15 mouse cellular contexts compared by ENCODE assay signal in the genomic region with DNA sequence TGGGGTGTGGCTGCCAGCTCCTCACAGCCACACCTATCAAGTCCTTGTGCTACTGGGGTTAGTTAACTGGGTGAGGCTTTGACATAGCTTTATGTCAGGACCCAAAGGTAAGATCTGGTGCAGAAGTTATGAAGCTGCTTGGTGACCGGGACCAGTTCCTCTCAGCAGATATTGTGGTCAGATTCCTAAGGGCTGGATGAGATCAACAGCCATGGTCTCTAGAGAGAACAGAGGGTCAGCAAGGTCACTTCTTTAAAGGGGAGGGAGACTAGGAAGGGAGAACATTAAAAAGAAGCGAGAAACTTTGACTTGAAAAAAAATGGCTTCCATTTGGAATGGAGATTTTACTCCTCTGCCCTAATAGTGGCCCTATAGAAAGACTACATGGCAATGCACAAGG.
A peak's percentile ranks its signal among the peaks of the same experiment; 100 is the strongest.
DNase-seq lines count a peak whose midpoint lies in the region; TF ChIP-seq lines count a peak whose summit lies in the region.
"Had no signal": no experiment of that assay in that cellular context is flagged by ENCODE, and none has a peak within 500 bp of the region (broad histone marks: within the 10 kb centered on the region; RNA-seq: fewer than 3 reads in every experiment).

No protein-coding gene starts in this region.

- WGBS in heart, embryonic 10.5 days = 70% methylated on average over 2 of the region's 2 CpGs

- intact Hi-C loops in gastrocnemius, adult 2 months (cut with DNase I) = no loop called here
- intact Hi-C loops in gastrocnemius, postnatal 14 days (cut with DNase I; ENCODE audit: low total_unique reads) = no loop called here
- intact Hi-C loops in left cerebral cortex, adult 2 months (cut with DNase I) = no loop called here

- no peak overlapping the region for H3K4me3 ChIP-seq in gastrocnemius, adult 2 months
- H3K4me3 ChIP-seq in heart, embryonic 10.5 days = no peak overlapping the region
- no peak overlapping the region for H3K4me3 ChIP-seq in brown adipose tissue, adult 24 weeks (ENCODE audit: insufficient read depth, low read depth, low read length)
- H3K4me3 ChIP-seq in left cerebral cortex, adult 2 months = no peak overlapping the region
- H3K4me3 ChIP-seq: embryonic facial prominence, embryonic 12.5 days; forebrain, embryonic 15.5 days; heart, adult 2 months; hindbrain, embryonic 13.5 days had no signal

- H3K27ac ChIP-seq in gastrocnemius, adult 2 months = peak overlapping the region; percentile 59
- H3K27ac ChIP-seq in heart, embryonic 10.5 days = no peak overlapping the region
- peak overlapping the region; percentile 49; the same call in 1 of the 2 replicates for H3K27ac ChIP-seq in brown adipose tissue, adult 24 weeks (replicated peaks; ENCODE audit: low read depth, low read length)
- no peak overlapping the region for H3K27ac ChIP-seq in left cerebral cortex, adult 2 months
- H3K27ac ChIP-seq: embryonic facial prominence, embryonic 12.5 days; forebrain, embryonic 15.5 days; heart, adult 2 months; hindbrain, embryonic 13.5 days; hindbrain, postnatal 0 days had no signal

- no peaks in the 10 kb centered on the region for H3K4me1 ChIP-seq in heart, embryonic 10.5 days
- H3K4me1 ChIP-seq in brown adipose tissue, adult 24 weeks (ENCODE audit: control insufficient read depth, insufficient read depth, insufficient read length, low read length) = peaks cover 3% of the 10 kb centered on the region; the same call in 1 of the 2 replicates
- H3K4me1 ChIP-seq: embryonic facial prominence, embryonic 12.5 days; forebrain, embryonic 15.5 days; hindbrain, embryonic 13.5 days had no signal

- DNase-seq in gastrocnemius, adult 2 months = no peak
- no peak for DNase-seq in gastrocnemius, postnatal 14 days
- DNase-seq in heart, adult 9 months (ENCODE audit: low spot score in 2 of 2) = peak; percentile 49 to 58
- no peak for DNase-seq in heart, embryonic 10.5 days (ENCODE audit: low spot score)
- peak; percentile 18 for DNase-seq in kidney, postnatal 14 days
- DNase-seq in kidney, adult 11 months = no peak
- no peak for DNase-seq in left cerebral cortex, adult 2 months (ENCODE audit: extremely low spot score in 1 of 2, low spot score in 2 of 2)
- DNase-seq: adrenal gland, postnatal 10 days; gastrocnemius, postnatal 25 days had no signal

- H3K9me3 ChIP-seq in heart, embryonic 10.5 days = no peaks in the 10 kb centered on the region
- H3K9me3 ChIP-seq: embryonic facial prominence, embryonic 12.5 days; forebrain, embryonic 15.5 days; hindbrain, embryonic 13.5 days had no signal

- no peaks in the 10 kb centered on the region for H3K27me3 ChIP-seq in heart, embryonic 10.5 days (ENCODE audit: insufficient read depth, poor library complexity, severe bottlenecking)
- H3K27me3 ChIP-seq: embryonic facial prominence, embryonic 12.5 days; forebrain, embryonic 15.5 days; hindbrain, embryonic 13.5 days had no signal

- TF ChIP-seq CTCF in gastrocnemius, adult 2 months (IDR thresholded peaks at IDR 0.05) = no peak
- TF ChIP-seq CTCF in left cerebral cortex, adult 2 months (IDR thresholded peaks at IDR 0.05) = no peak

- no peaks in the 10 kb centered on the region for H3K36me3 ChIP-seq in heart, embryonic 10.5 days
- H3K36me3 ChIP-seq: embryonic facial prominence, embryonic 12.5 days; forebrain, embryonic 15.5 days; hindbrain, embryonic 13.5 days had no signal

Comparison
In these comparisons a context has a peak if more than half of its experiments do, and no peak if none do; other contexts are left out.
1. DNase-seq: peak in heart, adult 9 months (2 of 2) and kidney, postnatal 14 days (single experiment); none in gastrocnemius, adult 2 months (single experiment), gastrocnemius, postnatal 14 days (single experiment), heart, embryonic 10.5 days (single experiment), kidney, adult 11 months (single experiment) and left cerebral cortex, adult 2 months (0 of 2).
2. H3K27ac ChIP-seq: peak in gastrocnemius, adult 2 months (single experiment) and brown adipose tissue, adult 24 weeks (single experiment); none in heart, embryonic 10.5 days (single experiment) and left cerebral cortex, adult 2 months (single experiment).